Mouse (Mus musculus) hindbrain, embryonic 15.5 days (tissue): ENCODE measurements at regions not wholly inside any gene's neighbourhood (a gene's known extent, or its start where the extent isn't known, plus 50 kb on each side); places are given as distances from the start of the nearest gene placed in this dataset.

Source experiments
- ATAC-seq: fragments of 200-750 bp; cut with Nextera tagmentation; 2 replicates; pipeline ENCODE4 v1.8.0; 2017; ENCODE audit warnings: low read depth, moderate number of reproducible peaks, moderate TSS enrichment; ENCODE audit not compliant: low FRiP score
- H3K27ac ChIP-seq: fragments of 300-500 bp; sonication (generic); replicated peaks from 2 replicates; pipeline ENCODE4 v1.5.1; 2015; ENCODE audit warnings: mild to moderate bottlenecking, inconsistent platforms
- H3K27me3 ChIP-seq: fragments of 300-500 bp; sonication (generic); 2 replicates; pipeline ENCODE4 v1.6.1; 2015; ENCODE audit warnings: control low read depth, inconsistent platforms
- H3K36me3 ChIP-seq: fragments of 300-500 bp; sonication (generic); 2 replicates; pipeline ENCODE4 v1.6.1; 2015; ENCODE audit warnings: control low read depth, inconsistent platforms
- H3K4me1 ChIP-seq: fragments of 300-500 bp; sonication (generic); replicated peaks from 2 replicates; pipeline ENCODE4 v1.6.1; 2015; ENCODE audit warnings: control low read depth, inconsistent platforms
- H3K4me2 ChIP-seq: fragments of 300-500 bp; sonication (generic); 2 replicates; pipeline ENCODE4 v1.6.1; 2015; ENCODE audit warnings: moderate library complexity, mild to moderate bottlenecking, inconsistent platforms
- H3K4me3 ChIP-seq: fragments of 300-500 bp; sonication (generic); 2 replicates; pipeline ENCODE4 v1.5.1; 2015; ENCODE audit warnings: mild to moderate bottlenecking, inconsistent platforms
- H3K9ac ChIP-seq: fragments of 300-500 bp; sonication (generic); 2 replicates; pipeline ENCODE4 v1.6.1; 2015; ENCODE audit warnings: inconsistent platforms
- H3K9me3 ChIP-seq: fragments of 300-500 bp; sonication (generic); 2 replicates; pipeline ENCODE4 v1.6.1; 2016; ENCODE audit warnings: control low read depth, inconsistent platforms
- WGBS: fragments of 180-500 bp; shearing (Covaris S2); methylation state at CpG from one replicate; pipeline ENCODE4 v1.1.7; 2015; 5-methylcytosine and 5-hydroxymethylcytosine counted together

- Histone ChIP-seq H3K36me3 (no peaks in the 10 kb centered on the region), H3K27ac (no peak overlapping the region), H3K9ac (no peak overlapping the region), H3K4me1 (no peaks in the 10 kb centered on the region), H3K27me3 (no peaks in the 10 kb centered on the region), H3K4me3 (no peak overlapping the region), H3K4me2 (no peak overlapping the region), H3K9me3 (no peaks in the 10 kb centered on the region)
- no peak for ATAC-seq
- 90% methylated on average over 5 of the region's 5 CpGs for WGBS
Observed at GRCm38 (mm10) chr16:42591530-42591929, 251.1 kb upstream of the Gap43 start.

GRCm38 (mm10) chr16:42586196-42586595 is 245.7 kb upstream of the Gap43 start:
- Histone ChIP-seq H3K4me1 (no peaks in the 10 kb centered on the region), H3K9me3 (no peaks in the 10 kb centered on the region), H3K36me3 (no peaks in the 10 kb centered on the region), H3K27me3 (no peaks in the 10 kb centered on the region), H3K4me2 (no peak overlapping the region), H3K4me3 (no peak overlapping the region), H3K27ac (no peak overlapping the region), H3K9ac (no peak overlapping the region)
- ATAC-seq: no peak

- Histone ChIP-seq H3K9ac (no peak overlapping the region), H3K27me3 (no peaks in the 10 kb centered on the region), H3K27ac (peak overlapping the region; percentile 61), H3K9me3 (no peaks in the 10 kb centered on the region), H3K4me2 (peak overlapping the region; percentile 46), H3K4me3 (no peak overlapping the region), H3K36me3 (no peaks in the 10 kb centered on the region), H3K4me1 (peaks cover 15% of the 10 kb centered on the region)
- peak; percentile 87 for ATAC-seq
- WGBS: 1% methylated on average over 7 of the region's 7 CpGs
Observed at GRCm38 (mm10) chr16:42575517-42575946, 235.1 kb upstream of the Gap43 start.

GRCm38 (mm10) chr16:42574978-42575377 is 234.5 kb upstream of the Gap43 start:
- Histone ChIP-seq H3K27me3 (no peaks in the 10 kb centered on the region), H3K4me3 (no peak overlapping the region), H3K36me3 (no peaks in the 10 kb centered on the region), H3K9ac (no peak overlapping the region), H3K27ac (peak overlapping the region; percentile 61), H3K9me3 (no peaks in the 10 kb centered on the region), H3K4me2 (peak overlapping the region; percentile 46; the same call in 1 of the 2 replicates), H3K4me1 (peaks cover 20% of the 10 kb centered on the region)
- WGBS: 5% methylated on average over 1 of the region's 1 CpGs
- no peak for ATAC-seq

- WGBS: 63% methylated on average over 6 of the region's 6 CpGs
- H3K4me3 ChIP-seq: no peak overlapping the region
- H3K4me2 ChIP-seq: no peak overlapping the region
- peak; percentile 65 for ATAC-seq
- no peak overlapping the region for H3K27ac ChIP-seq
- H3K36me3 ChIP-seq: no peaks in the 10 kb centered on the region
- H3K9ac ChIP-seq: no peak overlapping the region
- H3K9me3 ChIP-seq: no peaks in the 10 kb centered on the region
- no peaks in the 10 kb centered on the region for H3K27me3 ChIP-seq
- H3K4me1 ChIP-seq: peaks cover 13% of the 10 kb centered on the region
Observed at GRCm38 (mm10) chr16:42570246-42570996, 230.0 kb upstream of the Gap43 start.

GRCm38 (mm10) chr16:42569335-42569734 is 228.9 kb upstream of the Gap43 start:
- H3K27me3 ChIP-seq: no peaks in the 10 kb centered on the region
- H3K36me3 ChIP-seq: no peaks in the 10 kb centered on the region
- H3K4me3 ChIP-seq: no peak overlapping the region
- ATAC-seq: no peak
- H3K9me3 ChIP-seq: no peaks in the 10 kb centered on the region
- no peak overlapping the region for H3K4me2 ChIP-seq
- H3K9ac ChIP-seq: no peak overlapping the region
- WGBS: 88% methylated on average over 2 of the region's 2 CpGs
- no peak overlapping the region for H3K27ac ChIP-seq
- H3K4me1 ChIP-seq: peaks cover 8% of the 10 kb centered on the region; the same call in 1 of the 2 replicates

- no peak for ATAC-seq
Observed at GRCm38 (mm10) chr16:42549591-42549990, 209.1 kb upstream of the Gap43 start.

GRCm38 (mm10) chr16:42546229-42547163 is 206.0 kb upstream of the Gap43 start:
- WGBS: 14% methylated on average over 14 of the region's 14 CpGs
- Histone ChIP-seq H3K4me2 (peak overlapping the region; percentile 38), H3K4me3 (peak overlapping the region; percentile 4; the same call in 1 of the 2 replicates), H3K9ac (no peak overlapping the region), H3K9me3 (no peaks in the 10 kb centered on the region), H3K27me3 (no peaks in the 10 kb centered on the region), H3K4me1 (peaks cover 12% of the 10 kb centered on the region), H3K36me3 (no peaks in the 10 kb centered on the region), H3K27ac (peak overlapping the region; percentile 73)
- ATAC-seq: peak; percentile 87

More at GRCm38 (mm10) chr16:42549591-42549990, 209.1 kb upstream of the Gap43 start:
- Histone ChIP-seq H3K27ac (no peak overlapping the region), H3K4me1 (peaks cover 12% of the 10 kb centered on the region), H3K4me2 (no peak overlapping the region), H3K9ac (no peak overlapping the region), H3K36me3 (no peaks in the 10 kb centered on the region), H3K27me3 (no peaks in the 10 kb centered on the region), H3K4me3 (no peak overlapping the region), H3K9me3 (no peaks in the 10 kb centered on the region)
- WGBS: 59% methylated on average over 1 of the region's 1 CpGs

GRCm38 (mm10) chr16:42517321-42517720 is 176.9 kb upstream of the Gap43 start:
- WGBS: 84% methylated on average over 4 of the region's 4 CpGs
- no peaks in the 10 kb centered on the region for H3K27me3 ChIP-seq
- no peak overlapping the region for H3K9ac ChIP-seq
- no peaks in the 10 kb centered on the region for H3K36me3 ChIP-seq
- H3K9me3 ChIP-seq: no peaks in the 10 kb centered on the region
- ATAC-seq: no peak
- H3K27ac ChIP-seq: no peak overlapping the region
- H3K4me3 ChIP-seq: no peak overlapping the region
- H3K4me2 ChIP-seq: no peak overlapping the region
- H3K4me1 ChIP-seq: no peaks in the 10 kb centered on the region

GRCm38 (mm10) chr16:42515929-42516328 is 175.5 kb upstream of the Gap43 start:
- whole genome bisulfite sequencing: 77% methylated on average over 3 of the region's 3 CpGs
- no peaks in the 10 kb centered on the region for H3K36me3 ChIP-seq

GRCm38 (mm10) chr16:42505107-42505506 is 164.7 kb upstream of the Gap43 start:
- no peaks in the 10 kb centered on the region for H3K36me3 ChIP-seq
- WGBS: 42% methylated on average over 9 of the region's 9 CpGs
- H3K4me3 ChIP-seq: no peak overlapping the region
- no peak overlapping the region for H3K9ac ChIP-seq
- no peaks in the 10 kb centered on the region for H3K4me1 ChIP-seq
- H3K4me2 ChIP-seq: no peak overlapping the region
- no peak for ATAC-seq
- H3K27ac ChIP-seq: no peak overlapping the region
- no peaks in the 10 kb centered on the region for H3K9me3 ChIP-seq
- H3K27me3 ChIP-seq: no peaks in the 10 kb centered on the region

More at GRCm38 (mm10) chr16:42515929-42516328, 175.5 kb upstream of the Gap43 start:
- H3K4me2 ChIP-seq: no peak overlapping the region
- ATAC-seq: no peak
- H3K9me3 ChIP-seq: no peaks in the 10 kb centered on the region
- no peak overlapping the region for H3K27ac ChIP-seq
- no peaks in the 10 kb centered on the region for H3K27me3 ChIP-seq
- H3K4me1 ChIP-seq: no peaks in the 10 kb centered on the region
- no peak overlapping the region for H3K4me3 ChIP-seq
- H3K9ac ChIP-seq: no peak overlapping the region

- 90% methylated on average over 2 of the region's 2 CpGs for WGBS
- Histone ChIP-seq H3K4me1 (no peaks in the 10 kb centered on the region), H3K9me3 (no peaks in the 10 kb centered on the region), H3K27me3 (no peaks in the 10 kb centered on the region), H3K27ac (no peak overlapping the region), H3K4me3 (no peak overlapping the region), H3K4me2 (no peak overlapping the region), H3K9ac (no peak overlapping the region), H3K36me3 (no peaks in the 10 kb centered on the region)
- no peak for ATAC-seq
Observed at GRCm38 (mm10) chr16:42501713-42502112, 161.3 kb upstream of the Gap43 start.
